Mouse (Mus musculus): ENCODE data around the gene Tas2r138. TPM values are rescaled to one million over a fixed set of nuclear protein-coding genes. Genes with fewer than 3 reads are reported as not detected.

Tas2r138 gene
- polyA plus RNA-seq, 1 experiment from 2014 or later: not detected

GRCm38 (mm10) chr6:40576305-40576704, 36.8 kb downstream of the Tas2r138 start:
- no peaks in the 10 kb centered on the region for H3K9me3 ChIP-seq (replicated peaks; ENCODE audit: control insufficient read depth, low read length, poor library complexity, severe bottlenecking)
- H3K36me3 ChIP-seq (ENCODE audit: control insufficient read depth, insufficient read depth, low read length): no peaks in the 10 kb centered on the region
- WGBS: 90% methylated on average over 1 of the region's 1 CpGs
- H3K4me2 ChIP-seq (ENCODE audit: low read length): no peak overlapping the region
- H3K4me1 ChIP-seq (ENCODE audit: control insufficient read depth, insufficient read depth, low read length): no peaks in the 10 kb centered on the region
- H3K27ac ChIP-seq (ENCODE audit: low read length): no peak overlapping the region
- H3K9ac ChIP-seq (ENCODE audit: low read depth, low read length): no peak overlapping the region
- H3K4me3 ChIP-seq (ENCODE audit: low read depth, low read length): no peak overlapping the region
- H3K27me3 ChIP-seq (ENCODE audit: control insufficient read depth, insufficient read depth, low read depth, low read length): no peaks in the 10 kb centered on the region
- ATAC-seq: no peak

- no peak overlapping the region for H3K9ac ChIP-seq (ENCODE audit: low read depth, low read length)
- H3K4me3 ChIP-seq (ENCODE audit: low read depth, low read length): no peak overlapping the region
- H3K27ac ChIP-seq (ENCODE audit: low read length): no peak overlapping the region
- no peaks in the 10 kb centered on the region for H3K9me3 ChIP-seq (replicated peaks; ENCODE audit: control insufficient read depth, low read length, poor library complexity, severe bottlenecking)
- no peak overlapping the region for H3K4me2 ChIP-seq (ENCODE audit: low read length)
- H3K36me3 ChIP-seq (ENCODE audit: control insufficient read depth, insufficient read depth, low read length): no peaks in the 10 kb centered on the region
- 79% methylated on average over 3 of the region's 3 CpGs for WGBS
- no peak for ATAC-seq
- H3K27me3 ChIP-seq (ENCODE audit: control insufficient read depth, insufficient read depth, low read depth, low read length): no peaks in the 10 kb centered on the region
- no peaks in the 10 kb centered on the region for H3K4me1 ChIP-seq (ENCODE audit: control insufficient read depth, insufficient read depth, low read length)
These were observed 39.5 kb downstream of the Tas2r138 start for GRCm38 (mm10) chr6:40573618-40574017.

- no peak for ATAC-seq
- H3K27me3 ChIP-seq (ENCODE audit: control insufficient read depth, insufficient read depth, low read depth, low read length): no peaks in the 10 kb centered on the region
- no peaks in the 10 kb centered on the region for H3K9me3 ChIP-seq (replicated peaks; ENCODE audit: control insufficient read depth, low read length, poor library complexity, severe bottlenecking)
- WGBS: 93% methylated on average over 3 of the region's 3 CpGs
- no peaks in the 10 kb centered on the region for H3K4me1 ChIP-seq (ENCODE audit: control insufficient read depth, insufficient read depth, low read length)
- H3K9ac ChIP-seq (ENCODE audit: low read depth, low read length): no peak within 1 kb of the TSS
- H3K27ac ChIP-seq (ENCODE audit: low read length): no peak within 1 kb of the TSS
- no peak within 1 kb of the TSS for H3K4me3 ChIP-seq (ENCODE audit: low read depth, low read length)
- H3K36me3 ChIP-seq (ENCODE audit: control insufficient read depth, insufficient read depth, low read length): no peaks in the 10 kb centered on the region
- no peak within 1 kb of the TSS for H3K4me2 ChIP-seq (ENCODE audit: low read length)
These were observed 43.9 kb downstream of the Tas2r138 start, which contains the start of gene Olfr460 for GRCm38 (mm10) chr6:40569187-40569586. Gene Olfr460 (plus strand): TSS chr6:40569487.

Other genes with a start within 250 kb of the Tas2r138 start
- gene E330009J07Rik, start 177.2 kb downstream of the Tas2r138 start, polyA plus RNA-seq (2015; fragmentation: Nextera tagmentation; extraction: Ambion mirVana): 12.9 and 13.8 TPM in 2 replicates
- 0.10 and 0.21 TPM in 2 replicates for gene Wee2, start 174.2 kb downstream of the Tas2r138 start, polyA plus RNA-seq (2015; fragmentation: Nextera tagmentation; extraction: Ambion mirVana)
- 96.8 and 110 TPM in 2 replicates for gene Ssbp1, start 142.0 kb downstream of the Tas2r138 start, polyA plus RNA-seq (2015; fragmentation: Nextera tagmentation; extraction: Ambion mirVana)
- gene Tas2r137, start 122.1 kb downstream of the Tas2r138 start, polyA plus RNA-seq (2015; fragmentation: Nextera tagmentation; extraction: Ambion mirVana): not detected in 2 replicates
- not detected in 2 replicates for gene Tas2r108, start 119.8 kb downstream of the Tas2r138 start, polyA plus RNA-seq (2015; fragmentation: Nextera tagmentation; extraction: Ambion mirVana)
- not detected in 2 replicates for gene Prss37, start 93.8 kb downstream of the Tas2r138 start, polyA plus RNA-seq (2015; fragmentation: Nextera tagmentation; extraction: Ambion mirVana)
- gene Olfr461, start 58.3 kb downstream of the Tas2r138 start, polyA plus RNA-seq (2015; fragmentation: Nextera tagmentation; extraction: Ambion mirVana): 0.06 and 0.11 TPM in 2 replicates
- not detected in 2 replicates for gene Olfr460, start 43.8 kb downstream of the Tas2r138 start, polyA plus RNA-seq (2015; fragmentation: Nextera tagmentation; extraction: Ambion mirVana)
- 0.44 and 0.75 TPM in 2 replicates for gene Clec5a, start 27.5 kb downstream of the Tas2r138 start, polyA plus RNA-seq (2015; fragmentation: Nextera tagmentation; extraction: Ambion mirVana)
- not detected in 2 replicates for gene Mgam, start 15.5 kb upstream of the Tas2r138 start, polyA plus RNA-seq (2015; fragmentation: Nextera tagmentation; extraction: Ambion mirVana)

Measured in midbrain, embryonic 16.5 days (tissue).